Mouse (Mus musculus) hematopoietic stem cell, adult 5-6 weeks (primary cell): ENCODE measurements around the gene Gsdme. TPM values are rescaled to one million over a fixed set of nuclear protein-coding genes. Genes with fewer than 3 reads are reported as not detected.
A peak's percentile ranks its signal among the peaks of the same experiment; 100 is the strongest.

ENCODE experiments used
- ATAC-seq, 2 experiments: fragments of 125-278 bp in 1 of 2; replicated peaks in 1 of 2; 2 replicates each; pipeline ENCODE4 v1.8.0; 2016 to 2017; ENCODE audit warnings: inconsistent platforms in 2 of 2, mild to moderate bottlenecking in 2 of 2, moderate number of reproducible peaks in 2 of 2, low read depth in 1 of 2, moderate TSS enrichment in 1 of 2; ENCODE audit not compliant: low FRiP score in 2 of 2, poor library complexity in 2 of 2, severe bottlenecking in 2 of 2, insufficient read depth in 1 of 2, low TSS enrichment in 1 of 2
- total RNA-seq: library from RNA; stranded (forward); fragments of 172-1452, 232-1000 nt; gene quantifications from 2 replicates; pipeline ENCODE4 v1.2.3, GENCODE M21; 2017

Gsdme gene
- 10.1 and 19.9 TPM in 2 replicates for total RNA-seq

DNA sequence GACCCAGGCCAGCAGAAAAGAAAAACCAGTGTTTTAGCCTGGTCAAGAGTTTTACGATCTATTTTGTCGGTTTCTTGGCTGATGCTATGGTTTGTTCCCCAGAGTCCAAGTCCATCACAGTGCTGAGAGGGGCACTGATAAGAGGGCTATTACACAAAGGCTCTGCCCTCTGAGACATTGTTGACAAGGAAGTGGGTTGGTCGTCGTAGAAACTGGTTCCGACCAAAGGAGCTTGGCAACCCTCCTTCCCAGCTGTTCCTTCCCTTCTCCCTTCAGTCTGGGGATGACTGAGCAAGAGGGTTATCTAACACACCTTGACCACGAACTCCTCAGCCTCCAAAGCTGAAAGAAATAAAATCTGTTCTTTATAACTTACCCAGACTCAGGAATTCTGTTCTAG is at the start of gene Gsdme:
Gene Gsdme, minus strand, starts transcription at position 193 of the 400 bp plus-strand sequence.
- ATAC-seq = peak; percentile 31 to 44; a peak in 2 of 4 replicates

GRCm38 (mm10) chr6:50312647-50313046 is 49.0 kb upstream of the Gsdme start:
- peak; percentile 93 to 95 for ATAC-seq

GRCm38 (mm10) chr6:50309019-50309418 is 45.4 kb upstream of the Gsdme start:
- ATAC-seq = no peak

GRCm38 (mm10) chr6:50306625-50307024 is 43.0 kb upstream of the Gsdme start:
- ATAC-seq = peak in 1 of 2 experiments; percentile 43; a peak in 2 of 4 replicates

DNA sequence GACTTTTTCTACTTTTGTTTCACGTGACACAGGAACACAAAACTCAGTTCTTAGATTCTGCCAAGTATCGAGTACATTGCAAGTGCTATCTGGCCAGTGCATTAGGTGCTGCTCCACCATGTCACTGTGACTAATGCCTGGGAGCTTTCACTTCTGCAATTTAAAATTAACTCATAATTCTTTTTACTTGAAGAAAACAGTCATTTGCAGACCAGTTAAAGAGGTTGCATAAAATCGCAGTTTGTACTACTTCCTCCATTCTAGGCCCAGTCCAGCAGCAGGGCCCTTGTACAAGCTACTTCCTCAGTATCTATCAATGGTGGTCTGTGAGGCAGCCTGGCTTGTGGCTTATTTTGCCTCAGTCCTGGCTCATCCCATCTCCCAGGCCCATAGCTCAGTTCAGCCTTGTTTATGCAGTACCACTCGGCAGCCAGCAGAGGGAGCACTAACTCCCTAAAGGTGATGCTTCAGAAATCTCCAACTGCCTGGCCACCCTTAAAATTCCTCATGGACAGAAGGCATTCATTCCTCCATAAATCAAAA is 41.4 kb upstream of the Gsdme start:
- peak; percentile 88 to 90 for ATAC-seq

GRCm38 (mm10) chr6:50301121-50301520 is 37.5 kb upstream of the Gsdme start:
- no peak for ATAC-seq

DNA sequence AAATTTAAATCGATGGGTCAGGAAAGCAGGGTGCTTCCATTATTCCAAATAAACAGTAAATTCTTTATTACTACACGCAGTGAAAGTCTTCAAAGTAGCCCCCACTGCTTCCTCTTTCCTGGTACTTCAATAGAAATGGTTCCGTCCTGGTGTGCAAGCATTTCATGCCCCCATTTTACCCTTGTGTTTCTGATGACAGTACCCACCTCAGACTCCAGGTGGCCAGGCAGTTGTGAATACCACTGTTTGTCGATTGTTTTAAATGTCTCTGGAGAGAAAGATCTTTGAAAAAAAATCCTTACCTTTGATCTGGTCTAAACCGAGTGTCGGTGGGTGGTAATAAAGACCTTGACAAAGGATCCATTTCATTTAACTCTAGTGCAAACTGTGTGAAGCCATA is 37.0 kb upstream of the Gsdme start:
- no peak for ATAC-seq

DNA sequence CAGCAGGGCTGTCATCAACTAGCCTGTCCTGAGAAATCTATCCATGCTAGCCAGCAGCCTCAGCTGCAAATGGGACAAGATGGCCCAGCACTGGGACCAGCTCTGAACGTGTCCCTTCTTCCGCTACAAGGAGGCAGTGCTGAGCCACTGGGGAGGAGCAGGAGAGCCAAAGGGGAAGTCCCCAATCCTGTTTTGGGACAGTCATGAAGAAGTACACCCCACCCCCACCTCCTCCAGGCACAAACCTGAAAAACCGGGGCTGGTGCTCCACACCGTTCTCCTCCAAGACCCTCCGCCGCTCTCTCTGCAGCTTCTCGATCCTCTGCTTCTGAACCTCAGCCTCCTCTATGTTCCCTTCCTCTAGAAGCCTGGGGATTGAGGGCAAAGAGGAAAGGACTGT is 35.4 kb upstream of the Gsdme start:
- ATAC-seq = no peak

DNA sequence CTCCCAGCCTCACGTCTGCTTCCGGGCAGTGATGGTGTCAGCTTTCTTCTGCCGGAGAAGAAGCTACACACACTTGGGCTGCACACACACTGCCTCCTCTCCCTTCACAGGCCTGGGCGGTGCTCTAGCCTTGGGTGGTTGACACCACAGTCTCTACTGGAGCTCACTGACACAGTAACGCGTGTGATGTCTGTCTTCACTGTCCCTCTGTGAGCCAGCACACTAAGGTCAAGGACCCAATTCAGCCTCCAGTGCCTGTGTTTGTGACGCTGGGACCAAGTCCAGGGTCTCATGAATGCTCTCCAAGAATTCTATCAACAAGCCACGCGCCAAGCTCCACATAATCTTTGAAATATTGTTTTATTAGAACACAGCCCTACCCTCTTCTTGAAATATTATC is 34.0 kb upstream of the Gsdme start:
- ATAC-seq = no peak

GRCm38 (mm10) chr6:50295136-50295535 is 31.5 kb upstream of the Gsdme start:
- no peak; a peak in 1 of 4 replicates for ATAC-seq

GRCm38 (mm10) chr6:50294128-50294527 is 30.5 kb upstream of the Gsdme start:
- ATAC-seq = peak; percentile 88 to 96

DNA sequence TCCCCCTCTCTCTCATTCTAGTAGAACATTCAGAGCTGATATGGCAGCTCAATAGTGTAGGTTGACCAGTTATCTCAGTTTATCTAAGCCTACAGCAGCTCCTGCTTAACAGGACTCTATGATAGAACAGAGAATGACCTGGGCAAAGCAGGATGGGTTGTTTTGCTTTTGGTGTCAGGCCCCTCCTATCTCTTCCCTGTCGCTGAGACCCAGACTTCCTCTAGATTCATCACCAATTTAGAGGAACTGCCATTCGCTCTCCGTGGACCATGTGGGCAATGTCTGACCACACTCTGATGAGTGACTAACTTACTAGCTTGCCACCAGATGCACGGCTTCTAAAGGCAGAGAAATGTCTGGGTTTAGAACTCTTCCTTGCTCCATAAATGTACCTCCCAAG is 28.0 kb upstream of the Gsdme start:
- ATAC-seq = peak; percentile 66 to 79

GRCm38 (mm10) chr6:50286881-50287280 is 23.2 kb upstream of the Gsdme start:
- ATAC-seq = no peak

GRCm38 (mm10) chr6:50279642-50280041 is 16.0 kb upstream of the Gsdme start:
- ATAC-seq = no peak

- no peak for ATAC-seq
These were observed 10.3 kb upstream of the Gsdme start for GRCm38 (mm10) chr6:50273947-50274346.

DNA sequence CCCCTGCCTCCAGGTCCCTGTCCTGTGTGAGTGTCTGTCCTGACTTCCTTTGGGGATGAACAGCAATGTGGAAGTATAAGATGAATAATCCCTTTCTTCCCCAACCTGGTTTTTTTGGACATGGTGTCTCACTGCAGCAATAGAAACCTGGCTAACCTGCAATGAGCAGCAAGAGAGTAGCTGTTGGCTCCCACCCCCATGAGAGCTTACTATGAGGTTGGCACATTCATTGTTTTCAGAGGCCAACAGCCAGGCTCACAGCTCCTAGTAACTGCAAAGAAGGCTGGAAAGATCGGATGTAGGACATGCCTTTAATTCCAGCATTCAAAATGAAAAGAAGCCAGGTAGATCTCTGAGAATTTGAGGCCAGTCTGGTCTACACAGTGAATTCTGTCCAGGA is 9.8 kb upstream of the Gsdme start:
- no peak for ATAC-seq

DNA sequence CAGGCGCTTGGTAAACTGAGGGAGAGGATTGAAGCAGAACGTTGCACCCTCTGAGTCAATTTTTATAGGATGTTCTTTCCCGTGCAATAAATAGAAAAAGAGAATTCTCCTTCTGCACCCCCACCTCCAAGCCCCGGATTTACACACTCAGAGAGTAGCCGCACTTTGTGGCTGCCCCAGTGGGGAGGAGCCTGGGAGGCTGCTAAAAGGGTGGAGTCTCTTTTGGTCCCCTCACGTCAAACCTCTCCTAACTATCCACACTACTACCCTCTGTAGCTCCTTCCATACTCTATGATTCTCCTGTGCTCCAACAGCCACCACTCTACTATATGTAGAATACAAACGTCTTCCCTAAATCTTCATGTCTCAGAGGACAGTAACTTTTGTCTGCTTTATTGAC is 1.4 kb downstream of the Gsdme start:
- ATAC-seq = no peak

DNA sequence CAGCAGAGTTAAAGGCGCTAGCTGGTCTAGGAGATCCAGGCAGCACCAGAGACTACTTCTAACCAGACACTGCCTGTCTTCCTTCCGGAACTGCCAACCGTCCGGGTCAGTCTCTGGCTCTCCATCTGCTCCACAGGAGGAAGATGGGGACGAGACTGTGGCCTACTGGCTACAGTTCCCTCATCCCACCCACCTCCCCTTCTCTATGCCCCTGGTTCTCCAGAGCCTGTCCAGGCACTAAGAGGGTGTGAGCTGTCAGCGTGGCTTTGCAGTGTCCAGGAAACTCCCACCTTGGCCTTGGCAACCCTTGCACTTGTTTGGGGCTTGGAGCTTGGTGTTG is 1.8 kb downstream of the Gsdme start:
- no peak; a peak in 1 of 4 replicates for ATAC-seq

DNA sequence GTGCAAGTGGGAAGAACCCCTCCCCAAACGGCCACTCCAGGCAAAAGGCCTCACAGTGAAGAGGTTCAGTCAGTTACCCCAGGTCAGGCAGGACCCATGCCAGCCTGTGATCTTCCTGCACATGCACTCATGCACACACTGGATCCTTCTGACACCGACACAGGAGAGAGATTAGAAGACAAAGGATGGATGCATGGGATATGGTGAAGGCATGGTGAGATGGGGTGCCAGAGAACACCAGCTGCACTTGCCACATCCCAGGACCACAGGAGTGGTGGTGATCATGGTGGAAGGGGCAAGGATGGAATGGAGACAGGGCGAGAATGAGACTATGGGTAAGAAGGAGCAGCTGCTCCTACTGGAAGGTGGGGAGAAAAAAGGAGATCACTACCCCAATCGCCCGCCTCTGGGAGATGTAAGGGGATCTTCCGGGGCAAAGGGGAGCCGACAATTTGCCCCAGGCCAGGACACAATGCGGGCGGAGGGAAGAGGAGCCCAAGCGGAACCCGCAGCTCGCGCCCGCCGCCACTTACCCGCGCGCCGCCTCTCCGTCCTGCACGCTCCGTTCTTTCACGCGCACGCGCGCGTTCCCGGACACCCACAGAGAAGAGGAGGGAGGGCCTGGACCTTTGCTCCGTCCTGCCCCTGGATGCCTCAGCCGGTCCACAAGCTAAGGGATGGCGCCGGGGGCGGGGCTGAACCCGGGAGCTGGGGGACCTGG is 2.3 kb downstream of the Gsdme start:
- peak; percentile 60 to 72 for ATAC-seq
